Mouse (Mus musculus): Measurements from ENCODE around the gene Atp1b3. TPM values are rescaled to one million over a fixed set of nuclear protein-coding genes. Genes with fewer than 3 reads are reported as not detected.

Atp1b3 gene
- polyA plus RNA-seq, 1 experiment, result 72.2 TPM

GRCm38 (mm10) chr9:96393731-96394235 is 29.5 kb upstream of the Atp1b3 start:
- Histone ChIP-seq H3K4me3 (replicated peaks; ENCODE audit: control insufficient read depth, low read depth, low read length) (no peak overlapping the region), H3K27ac (ENCODE audit: control insufficient read depth, insufficient read depth, low read depth, low read length, poor library complexity) (no peak overlapping the region), H3K4me1 (ENCODE audit: control insufficient read depth, insufficient read depth, low read length) (peaks cover 3% of the 10 kb centered on the region; the same call in 1 of the 2 replicates)
- WGBS, result 61% methylated on average over 2 of the region's 2 CpGs
- TF ChIP-seq POLR2A (IDR thresholded peaks at IDR 0.05; ENCODE audit: borderline replicate concordance, control insufficient read depth, low read depth, low read length) (no peak), CTCF (IDR thresholded peaks at IDR 0.05; ENCODE audit: control insufficient read depth, insufficient read depth, low read length) (no peak)

DNA sequence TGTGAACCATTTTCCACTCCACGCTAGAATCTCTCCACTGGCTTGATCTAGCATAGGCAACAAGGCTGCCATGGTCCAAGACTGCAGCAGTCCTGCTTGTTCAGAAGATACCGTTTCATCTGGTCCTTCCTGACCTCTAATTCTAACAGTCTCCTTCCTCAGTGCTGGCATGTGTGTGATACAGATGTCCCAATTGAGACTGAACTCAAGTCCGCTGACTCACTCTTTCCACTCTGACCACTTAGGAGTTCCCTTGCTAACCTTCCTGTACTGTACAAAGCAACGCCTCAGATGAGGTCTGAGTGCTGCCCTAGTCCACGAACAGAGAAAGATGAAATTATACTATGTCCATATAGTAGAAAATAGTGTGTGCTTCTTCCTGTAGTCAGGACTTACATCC is 28.9 kb upstream of the Atp1b3 start:
- 31% methylated on average over 5 of the region's 5 CpGs for WGBS
- Histone ChIP-seq H3K4me3 (replicated peaks; ENCODE audit: control insufficient read depth, low read depth, low read length) (no peak overlapping the region), H3K27ac (ENCODE audit: control insufficient read depth, insufficient read depth, low read depth, low read length, poor library complexity) (no peak overlapping the region), H3K4me1 (ENCODE audit: control insufficient read depth, insufficient read depth, low read length) (peaks cover 3% of the 10 kb centered on the region; the same call in 1 of the 2 replicates)
- TF ChIP-seq CTCF (IDR thresholded peaks at IDR 0.05; ENCODE audit: control insufficient read depth, insufficient read depth, low read length) (no peak), POLR2A (IDR thresholded peaks at IDR 0.05; ENCODE audit: borderline replicate concordance, control insufficient read depth, low read depth, low read length) (no peak)

DNA sequence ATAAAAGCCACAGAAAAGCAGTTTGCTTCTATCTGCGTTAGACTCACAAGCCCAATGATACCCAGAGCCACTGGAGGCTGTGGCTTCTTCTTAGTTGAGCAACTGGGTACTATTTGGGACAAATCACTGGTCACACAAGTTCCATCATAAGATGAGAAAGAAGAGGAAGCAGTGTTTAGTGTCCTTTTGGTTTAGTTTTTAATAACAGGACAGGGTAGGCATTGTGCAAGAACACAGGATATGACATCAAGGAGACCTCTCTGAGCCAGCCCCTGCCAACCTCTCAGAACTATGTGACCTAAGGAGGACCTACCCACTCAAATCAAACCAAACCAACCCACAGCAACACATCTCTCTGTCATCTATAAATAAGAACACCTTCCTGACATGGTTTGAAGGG is 27.7 kb upstream of the Atp1b3 start:
- Histone ChIP-seq H3K27ac (ENCODE audit: control insufficient read depth, insufficient read depth, low read depth, low read length, poor library complexity) (no peak overlapping the region), H3K4me3 (replicated peaks; ENCODE audit: control insufficient read depth, low read depth, low read length) (no peak overlapping the region), H3K4me1 (ENCODE audit: control insufficient read depth, insufficient read depth, low read length) (peaks cover 3% of the 10 kb centered on the region; the same call in 1 of the 2 replicates)
- 43% methylated on average over 1 of the region's 1 CpGs for WGBS
- no peak for TF ChIP-seq CTCF (IDR thresholded peaks at IDR 0.05; ENCODE audit: control insufficient read depth, insufficient read depth, low read length)
- no peak for TF ChIP-seq POLR2A (IDR thresholded peaks at IDR 0.05; ENCODE audit: borderline replicate concordance, control insufficient read depth, low read depth, low read length)

DNA sequence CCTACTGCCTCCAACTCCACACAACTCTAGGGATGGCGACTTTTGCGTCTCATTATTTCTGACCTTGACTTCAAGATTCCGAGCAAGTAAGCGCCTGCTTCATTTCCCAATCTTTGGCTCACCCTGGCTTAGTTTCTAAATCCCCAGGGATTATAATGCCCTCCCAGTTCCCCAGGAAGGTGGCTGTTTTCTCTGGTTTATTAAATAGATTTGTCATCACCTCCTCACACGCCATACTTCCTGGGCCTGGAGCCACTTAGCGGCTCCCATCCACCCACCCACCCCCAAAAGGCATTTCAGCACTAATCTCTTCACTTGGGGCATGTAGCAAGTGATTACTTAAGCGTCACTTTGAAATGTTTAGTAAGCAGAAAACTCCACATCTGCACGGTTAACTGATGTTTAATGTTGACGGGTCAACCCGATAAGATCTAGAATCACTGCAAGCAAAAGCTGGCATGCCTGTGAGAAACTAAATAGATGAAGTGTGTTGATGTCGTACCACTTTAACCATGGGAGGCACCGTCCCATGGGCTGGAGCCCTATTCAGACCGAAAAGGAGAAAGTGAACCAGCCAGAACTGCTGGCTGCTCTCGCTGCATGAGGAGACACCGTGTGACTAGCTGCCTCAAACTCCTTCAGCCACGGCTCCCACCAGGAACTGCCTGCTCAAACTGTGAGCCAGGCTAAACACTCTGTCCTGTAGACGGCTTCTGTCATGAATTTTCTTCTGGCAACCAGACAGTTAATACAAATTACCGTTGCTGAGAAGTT is 19.7 kb upstream of the Atp1b3 start:
- Histone ChIP-seq H3K4me3 (replicated peaks; ENCODE audit: control insufficient read depth, low read depth, low read length) (no peak overlapping the region), H3K27ac (ENCODE audit: control insufficient read depth, insufficient read depth, low read depth, low read length, poor library complexity) (no peak overlapping the region), H3K4me1 (ENCODE audit: control insufficient read depth, insufficient read depth, low read length) (no peaks in the 10 kb centered on the region; the same call in 1 of the 2 replicates)
- TF ChIP-seq POLR2A (IDR thresholded peaks at IDR 0.05; ENCODE audit: borderline replicate concordance, control insufficient read depth, low read depth, low read length) (no peak), CTCF (IDR thresholded peaks at IDR 0.05; ENCODE audit: control insufficient read depth, insufficient read depth, low read length) (no peak)
- 85% methylated on average over 18 of the region's 18 CpGs for WGBS

DNA sequence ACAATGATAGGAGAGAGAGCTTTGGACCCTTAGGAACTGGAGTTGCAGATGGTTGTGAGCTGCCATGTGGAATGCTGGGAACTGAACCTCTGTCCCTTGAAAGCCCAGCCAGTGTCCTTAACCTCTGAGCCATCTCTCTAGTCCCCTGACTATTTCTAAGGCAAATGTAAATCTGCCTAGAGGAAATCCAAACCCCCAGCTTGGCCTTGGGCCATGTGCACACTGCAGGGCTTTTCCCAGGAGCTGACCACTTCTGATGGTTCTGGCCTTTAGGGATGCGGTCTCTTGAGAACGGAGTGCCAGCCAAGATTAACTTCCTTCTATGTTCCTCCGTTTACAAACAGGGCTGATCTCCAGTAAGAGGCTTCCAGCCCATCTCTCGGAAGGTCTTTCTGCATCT is 18.5 kb upstream of the Atp1b3 start:
- TF ChIP-seq POLR2A (IDR thresholded peaks at IDR 0.05; ENCODE audit: borderline replicate concordance, control insufficient read depth, low read depth, low read length) (no peak), CTCF (IDR thresholded peaks at IDR 0.05; ENCODE audit: control insufficient read depth, insufficient read depth, low read length) (no peak)
- WGBS, result 76% methylated on average over 4 of the region's 4 CpGs
- no peak overlapping the region for H3K27ac ChIP-seq (ENCODE audit: control insufficient read depth, insufficient read depth, low read depth, low read length, poor library complexity)
- no peak overlapping the region for H3K4me3 ChIP-seq (replicated peaks; ENCODE audit: control insufficient read depth, low read depth, low read length)
- H3K4me1 ChIP-seq (ENCODE audit: control insufficient read depth, insufficient read depth, low read length), result no peaks in the 10 kb centered on the region; the same call in 1 of the 2 replicates

DNA sequence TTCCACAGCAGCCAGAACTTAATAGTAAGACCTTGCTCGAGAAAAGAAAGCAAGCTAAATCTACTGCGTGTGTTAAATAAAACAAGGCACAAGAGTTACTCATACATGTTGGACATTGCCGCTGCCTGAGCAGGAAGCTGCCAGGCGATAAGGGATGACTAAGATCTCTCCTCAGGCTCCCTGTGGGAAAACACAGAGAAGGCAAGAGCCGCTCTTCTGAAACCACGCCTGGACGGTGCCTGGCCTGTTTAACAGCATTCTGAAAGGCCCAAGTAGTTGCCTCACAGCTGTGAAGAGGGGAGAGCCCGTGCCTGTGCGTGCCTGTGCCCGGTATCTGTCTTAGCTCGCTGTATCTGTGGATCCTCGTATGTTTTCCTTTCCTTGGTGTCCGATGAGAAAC is 17.2 kb upstream of the Atp1b3 start:
- TF ChIP-seq CTCF (IDR thresholded peaks at IDR 0.05; ENCODE audit: control insufficient read depth, insufficient read depth, low read length), result no peak
- TF ChIP-seq POLR2A (IDR thresholded peaks at IDR 0.05; ENCODE audit: borderline replicate concordance, control insufficient read depth, low read depth, low read length), result no peak
- H3K4me1 ChIP-seq (ENCODE audit: control insufficient read depth, insufficient read depth, low read length), result no peaks in the 10 kb centered on the region; the same call in 1 of the 2 replicates
- no peak overlapping the region for H3K27ac ChIP-seq (ENCODE audit: control insufficient read depth, insufficient read depth, low read depth, low read length, poor library complexity)
- no peak overlapping the region for H3K4me3 ChIP-seq (replicated peaks; ENCODE audit: control insufficient read depth, low read depth, low read length)
- WGBS, result 39% methylated on average over 13 of the region's 13 CpGs

DNA sequence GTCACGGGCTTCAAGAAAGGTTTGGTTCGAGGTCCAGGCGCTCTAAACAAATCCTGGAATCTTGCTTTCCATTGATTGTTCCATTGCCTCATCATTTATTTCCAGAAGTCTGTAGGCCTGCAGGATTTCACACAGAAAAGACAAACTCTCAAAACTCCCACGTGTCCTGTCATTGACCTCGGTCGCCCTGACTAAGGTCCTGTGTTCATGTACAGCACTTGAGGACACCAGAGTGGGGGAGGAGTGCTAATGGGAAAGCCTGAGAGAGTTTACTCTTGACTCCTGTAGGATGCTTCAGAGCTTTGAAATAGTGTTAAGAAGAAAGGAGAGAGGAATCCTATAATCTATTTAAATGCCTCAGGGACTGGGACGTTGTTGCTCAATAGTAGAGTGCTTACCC is 15.3 kb upstream of the Atp1b3 start:
- no peak overlapping the region for H3K27ac ChIP-seq (ENCODE audit: control insufficient read depth, insufficient read depth, low read depth, low read length, poor library complexity)
- no peak overlapping the region for H3K4me3 ChIP-seq (replicated peaks; ENCODE audit: control insufficient read depth, low read depth, low read length)
- TF ChIP-seq CTCF (IDR thresholded peaks at IDR 0.05; ENCODE audit: control insufficient read depth, insufficient read depth, low read length) (no peak), POLR2A (IDR thresholded peaks at IDR 0.05; ENCODE audit: borderline replicate concordance, control insufficient read depth, low read depth, low read length) (no peak)
- H3K4me1 ChIP-seq (ENCODE audit: control insufficient read depth, insufficient read depth, low read length), result no peaks in the 10 kb centered on the region
- WGBS, result 84% methylated on average over 7 of the region's 7 CpGs

- 74% methylated on average over 5 of the region's 5 CpGs for WGBS
- TF ChIP-seq POLR2A (IDR thresholded peaks at IDR 0.05; ENCODE audit: borderline replicate concordance, control insufficient read depth, low read depth, low read length), result no peak
- no peak for TF ChIP-seq CTCF (IDR thresholded peaks at IDR 0.05; ENCODE audit: control insufficient read depth, insufficient read depth, low read length)
- Histone ChIP-seq H3K4me1 (ENCODE audit: control insufficient read depth, insufficient read depth, low read length) (no peaks in the 10 kb centered on the region; the same call in 1 of the 2 replicates), H3K27ac (ENCODE audit: control insufficient read depth, insufficient read depth, low read depth, low read length, poor library complexity) (no peak overlapping the region), H3K4me3 (replicated peaks; ENCODE audit: control insufficient read depth, low read depth, low read length) (no peak overlapping the region)
Measured at GRCm38 (mm10) chr9:96378747-96379146, 14.5 kb upstream of the Atp1b3 start.
